ENCODE assay signal across 11 mouse cellular contexts in genomic region chr3:138066348-138066856, GRCm38 (mm10). TPM values are rescaled to one million over a fixed set of nuclear protein-coding genes. Genes with fewer than 3 reads are reported as not detected.
DNase-seq lines count a peak whose midpoint lies in the region; ATAC-seq and TF ChIP-seq lines count a peak whose summit lies in the region.
"Had no signal": no experiment of that assay in that cellular context is flagged by ENCODE, and none has a peak within 500 bp of the region (broad histone marks: within the 10 kb centered on the region; RNA-seq: fewer than 3 reads in every experiment).

No protein-coding gene starts in this region.

- DNase-seq in frontal cortex, postnatal 14 days (ENCODE audit: low spot score in 2 of 2): no peak
- peak; percentile 44 for DNase-seq in mesoderm, embryonic 11.5 days (ENCODE audit: low read depth, low spot score)
- no peak for DNase-seq in stomach, postnatal 0 days (ENCODE audit: low spot score)
- no peak for DNase-seq in thymus, postnatal 25 days

- no peaks in the 10 kb centered on the region for H3K27me3 ChIP-seq in heart, embryonic 16.5 days (ENCODE audit: control insufficient read depth, insufficient read depth, low read length)
- no peaks in the 10 kb centered on the region for H3K27me3 ChIP-seq in stomach, postnatal 0 days (ENCODE audit: control insufficient read depth, insufficient read depth, low read length)
- H3K27me3 ChIP-seq: stomach, embryonic 15.5 days had no signal

- no peaks in the 10 kb centered on the region for H3K9me3 ChIP-seq in heart, embryonic 16.5 days (replicated peaks; ENCODE audit: control insufficient read depth, low read length)
- H3K9me3 ChIP-seq in stomach, postnatal 0 days (ENCODE audit: control insufficient read depth, low read length): no peaks in the 10 kb centered on the region
- H3K9me3 ChIP-seq: stomach, embryonic 15.5 days had no signal

- no peak for TF ChIP-seq EP300 in stomach, postnatal 0 days (optimal IDR thresholded peaks at IDR 0.05)

- H3K36me3 ChIP-seq in heart, embryonic 16.5 days (ENCODE audit: control insufficient read depth, insufficient read depth): no peaks in the 10 kb centered on the region
- H3K36me3 ChIP-seq in stomach, postnatal 0 days (ENCODE audit: control insufficient read depth, insufficient read depth, low read length): no peaks in the 10 kb centered on the region
- H3K36me3 ChIP-seq: stomach, embryonic 15.5 days had no signal

- ATAC-seq in frontal cortex, adult (ENCODE audit: low TSS enrichment): peak; percentile 62
- ATAC-seq in heart, embryonic 16.5 days (replicated peaks; ENCODE audit: extremely low read depth, insufficient read depth, low FRiP score): no peak; the same call in 1 of the 2 replicates
- no peak for ATAC-seq in stomach, postnatal 0 days (ENCODE audit: low FRiP score, low TSS enrichment)
- ATAC-seq in erythroblast, adult 5-6 weeks (replicated peaks; ENCODE audit: low FRiP score, poor library complexity, severe bottlenecking): no peak

- H3K27ac ChIP-seq in cortical plate, adult 2 months (ENCODE audit: insufficient read depth, low read length): no peak overlapping the region
- peak overlapping the region; percentile 98 for H3K27ac ChIP-seq in heart, embryonic 16.5 days (ENCODE audit: low read length)
- no peak overlapping the region for H3K27ac ChIP-seq in stomach, postnatal 0 days (replicated peaks)
- H3K27ac ChIP-seq: macrophage; stomach, embryonic 15.5 days had no signal

- 0 out of 2 replicates have a peak, but pooled peaks have one; percentile 23 for TF ChIP-seq POLR2A in cortical plate, adult 2 months (IDR thresholded peaks at IDR 0.05; ENCODE audit: extremely low read depth, insufficient read depth, low read length)

- peak overlapping the region; percentile 86 for H3K9ac ChIP-seq in heart, embryonic 16.5 days (ENCODE audit: low read length)
- H3K9ac ChIP-seq in stomach, postnatal 0 days (ENCODE audit: low read length): no peak overlapping the region
- H3K9ac ChIP-seq: stomach, embryonic 15.5 days had no signal

- no peak for TF ChIP-seq CTCF in cortical plate, adult 2 months (IDR thresholded peaks at IDR 0.05; ENCODE audit: extremely low read depth, insufficient read depth, low read length)
- TF ChIP-seq CTCF in stomach, postnatal 0 days (IDR thresholded peaks at IDR 0.05; ENCODE audit: low read depth): no peak

- no peak overlapping the region for H3K4me3 ChIP-seq in cortical plate, adult 2 months (ENCODE audit: insufficient read depth, low read length)
- peak overlapping the region; percentile 54 for H3K4me3 ChIP-seq in heart, embryonic 16.5 days (ENCODE audit: low read length)
- H3K4me3 ChIP-seq in stomach, postnatal 0 days (ENCODE audit: low read depth, low read length): no peak overlapping the region
- H3K4me3 ChIP-seq: stomach, embryonic 15.5 days had no signal

- peak overlapping the region; percentile 71 for H3K4me2 ChIP-seq in heart, embryonic 16.5 days (ENCODE audit: low read depth, low read length)
- no peak overlapping the region for H3K4me2 ChIP-seq in stomach, postnatal 0 days (replicated peaks; ENCODE audit: low read depth)
- H3K4me2 ChIP-seq: stomach, embryonic 15.5 days had no signal

- 61% methylated on average over 20 of the region's 20 CpGs for WGBS in heart, embryonic 16.5 days
- WGBS in stomach, postnatal 0 days: 81% methylated on average over 20 of the region's 20 CpGs

- H3K4me1 ChIP-seq in cortical plate, adult 2 months (ENCODE audit: control insufficient read depth, insufficient read depth, low read length): peaks cover 7% of the 10 kb centered on the region
- peaks cover 22% of the 10 kb centered on the region for H3K4me1 ChIP-seq in heart, embryonic 16.5 days (ENCODE audit: control insufficient read depth, insufficient read depth, low read length)
- no peaks in the 10 kb centered on the region for H3K4me1 ChIP-seq in stomach, postnatal 0 days (replicated peaks; ENCODE audit: control insufficient read depth, insufficient read depth)

RNA-seq across cellular contexts. Expression of gene Gm5105, which starts 0.8 kb away (rescaled TPM):
- polyA plus RNA-seq in cortical plate, adult 2 months (2012; rRNA removed): 0.42 and 0.61 TPM in 2 replicates
- polyA plus RNA-seq in heart, embryonic 16.5 days (2015; fragmentation: Nextera tagmentation; extraction: Ambion mirVana): 0.36 and 0.45 TPM in 2 replicates
- polyA plus RNA-seq in stomach, postnatal 0 days (2015; fragmentation: Nextera tagmentation; extraction: Ambion mirVana): 0.06 TPM in 1 of 2 replicates, not detected in the other
- not detected in 2 replicates for total RNA-seq in erythroblast, adult 5-6 weeks (2015; ENCODE audit: low replicate concordance)
- not detected in 2 replicates for total RNA-seq in erythroblast, adult 5-6 weeks (2017; ENCODE audit: low replicate concordance)
- total RNA-seq: hematopoietic stem cell, adult 5-6 weeks had no signal
- polyA plus RNA-seq: macrophage; stomach, embryonic 15.5 days had no signal

RNA-seq across cellular contexts. Expression of gene 1110002E22Rik, which starts 1.6 kb away (rescaled TPM):
- polyA plus RNA-seq in cortical plate, adult 2 months (2012; rRNA removed): 0.98 and 1.2 TPM in 2 replicates
- polyA plus RNA-seq in heart, embryonic 16.5 days (2015; fragmentation: Nextera tagmentation; extraction: Ambion mirVana): 18.7 and 19.1 TPM in 2 replicates
- 0.04 and 0.07 TPM in 2 replicates for polyA plus RNA-seq in stomach, postnatal 0 days (2015; fragmentation: Nextera tagmentation; extraction: Ambion mirVana)
- not detected in 2 replicates for total RNA-seq in erythroblast, adult 5-6 weeks (2015; ENCODE audit: low replicate concordance)
- not detected in 2 replicates for total RNA-seq in erythroblast, adult 5-6 weeks (2017; ENCODE audit: low replicate concordance)
- polyA plus RNA-seq: macrophage had no signal
